Mouse (Mus musculus): ENCODE data around the gene Sycp3. TPM values are rescaled to one million over a fixed set of nuclear protein-coding genes. Genes with fewer than 3 reads are reported as not detected.
A peak's percentile ranks its signal among the peaks of the same experiment; 100 is the strongest.

The Sycp3 gene
- polyA plus RNA-seq, 2 experiments, result 0.10 TPM; not detected in 1

DNA sequence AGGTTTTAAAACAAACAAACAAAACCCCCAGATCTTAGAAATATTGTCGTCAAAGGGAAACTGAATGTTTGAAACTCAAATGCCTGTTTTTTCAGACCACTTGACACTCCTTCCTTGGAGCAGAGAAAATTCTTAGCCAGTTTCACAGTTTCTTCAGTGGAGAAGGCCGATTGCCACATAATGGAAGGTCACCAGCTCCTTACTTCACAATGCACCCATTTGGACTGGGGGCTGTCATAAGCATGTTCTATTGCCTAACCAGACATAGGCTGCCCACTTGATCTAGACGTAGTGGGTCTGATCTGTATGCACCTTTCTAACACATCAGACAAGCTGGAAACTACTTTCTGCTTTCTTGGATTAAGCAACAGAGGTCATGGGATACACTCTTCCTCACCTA is 45.1 kb downstream of the Sycp3 start:
- no peak for TF ChIP-seq POLR2A (IDR thresholded peaks at IDR 0.05; ENCODE audit: borderline replicate concordance, extremely low read depth, insufficient read depth, insufficient read length)
- ATAC-seq (ENCODE audit: low FRiP score, low read depth) (no peak), DNase-seq (ENCODE audit: low spot score) (no peak)
- Histone ChIP-seq H3K4me3 (replicated peaks; ENCODE audit: low read length) (0 out of 2 replicates have a peak overlapping the region, but pooled peaks have one; percentile 76), H3K36me3 (ENCODE audit: control insufficient read depth, insufficient read depth, low read length) (no peaks in the 10 kb centered on the region), H3K27me3 (ENCODE audit: control insufficient read depth, insufficient read depth, low read length) (no peaks in the 10 kb centered on the region), H3K4me1 (ENCODE audit: control insufficient read depth, insufficient read depth, low read length) (peaks cover 16% of the 10 kb centered on the region), H3K27ac (replicated peaks; ENCODE audit: low read depth, low read length) (no peak overlapping the region), H3K4me2 (replicated peaks; ENCODE audit: low read depth, low read length, severe bottlenecking) (peak overlapping the region; percentile 93; the same call in 1 of the 2 replicates), H3K9ac (ENCODE audit: low read depth, low read length, severe bottlenecking) (no peak overlapping the region), H3K9me3 (ENCODE audit: control insufficient read depth, low read length) (no peaks in the 10 kb centered on the region)
- WGBS, result 67% methylated on average over 3 of the region's 3 CpGs

DNA sequence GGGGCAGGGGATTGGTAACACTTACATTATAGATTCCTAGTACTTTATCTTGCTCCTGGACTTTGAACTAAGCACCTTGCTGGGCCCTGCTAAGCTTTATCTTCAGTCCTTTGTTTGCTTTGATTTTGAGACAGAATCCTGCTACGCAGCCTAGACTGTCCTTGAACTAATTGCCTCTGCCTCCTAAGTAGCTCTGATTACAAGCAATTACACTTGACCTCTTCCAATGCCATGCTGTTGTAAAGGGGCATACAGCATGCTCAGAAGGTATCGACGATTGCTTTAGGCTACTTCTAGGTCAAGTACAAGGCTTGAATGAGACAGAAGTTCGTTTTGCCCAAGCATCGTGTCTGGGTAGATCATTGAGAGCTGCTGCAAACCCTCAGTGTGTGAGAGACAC is 45.9 kb downstream of the Sycp3 start:
- Histone ChIP-seq H3K27ac (replicated peaks; ENCODE audit: low read depth, low read length) (no peak overlapping the region), H3K4me2 (replicated peaks; ENCODE audit: low read depth, low read length, severe bottlenecking) (no peak overlapping the region), H3K4me1 (ENCODE audit: control insufficient read depth, insufficient read depth, low read length) (peaks cover 16% of the 10 kb centered on the region), H3K9ac (ENCODE audit: low read depth, low read length, severe bottlenecking) (no peak overlapping the region), H3K36me3 (ENCODE audit: control insufficient read depth, insufficient read depth, low read length) (no peaks in the 10 kb centered on the region), H3K4me3 (replicated peaks; ENCODE audit: low read length) (no peak overlapping the region), H3K9me3 (ENCODE audit: control insufficient read depth, low read length) (no peaks in the 10 kb centered on the region), H3K27me3 (ENCODE audit: control insufficient read depth, insufficient read depth, low read length) (no peaks in the 10 kb centered on the region)
- 59% methylated on average over 5 of the region's 5 CpGs for WGBS
- TF ChIP-seq POLR2A (IDR thresholded peaks at IDR 0.05; ENCODE audit: borderline replicate concordance, extremely low read depth, insufficient read depth, insufficient read length), result no peak
- no peak for DNase-seq (ENCODE audit: low spot score)
- no peak for ATAC-seq (ENCODE audit: low FRiP score, low read depth)

DNA sequence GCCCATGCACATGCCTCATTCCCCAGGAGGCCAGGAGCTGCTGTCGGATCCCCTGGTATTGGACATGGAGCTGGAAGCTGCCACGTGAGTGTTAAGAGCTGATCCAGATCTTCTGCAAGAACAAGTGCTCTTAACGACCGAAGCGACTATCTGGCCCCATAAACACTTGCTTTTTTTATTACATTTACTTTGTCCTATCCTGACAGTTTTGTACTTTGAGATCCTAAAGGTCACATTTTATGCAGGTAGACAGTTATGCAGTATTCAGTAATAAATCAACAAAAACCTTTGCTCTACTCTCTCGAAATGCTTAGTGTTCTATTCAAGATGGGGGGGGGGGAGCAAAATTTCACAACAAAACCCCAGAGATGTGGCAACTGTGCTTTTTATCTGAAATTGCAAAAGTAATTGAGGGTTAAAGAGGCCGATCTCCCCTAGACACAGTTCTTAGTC is 48.3 kb downstream of the Sycp3 start:
- WGBS, result 45% methylated on average over 7 of the region's 7 CpGs
- Histone ChIP-seq H3K9ac (ENCODE audit: low read depth, low read length, severe bottlenecking) (no peak overlapping the region), H3K4me1 (ENCODE audit: control insufficient read depth, insufficient read depth, low read length) (peaks cover 6% of the 10 kb centered on the region), H3K27ac (replicated peaks; ENCODE audit: low read depth, low read length) (no peak overlapping the region), H3K27me3 (ENCODE audit: control insufficient read depth, insufficient read depth, low read length) (no peaks in the 10 kb centered on the region), H3K4me3 (replicated peaks; ENCODE audit: low read length) (no peak overlapping the region), H3K4me2 (replicated peaks; ENCODE audit: low read depth, low read length, severe bottlenecking) (no peak overlapping the region), H3K9me3 (ENCODE audit: control insufficient read depth, low read length) (no peaks in the 10 kb centered on the region), H3K36me3 (ENCODE audit: control insufficient read depth, insufficient read depth, low read length) (no peaks in the 10 kb centered on the region)
- ATAC-seq (ENCODE audit: low FRiP score, low read depth), result no peak
- DNase-seq (ENCODE audit: low spot score), result no peak
- no peak for TF ChIP-seq POLR2A (IDR thresholded peaks at IDR 0.05; ENCODE audit: borderline replicate concordance, extremely low read depth, insufficient read depth, insufficient read length)

DNA sequence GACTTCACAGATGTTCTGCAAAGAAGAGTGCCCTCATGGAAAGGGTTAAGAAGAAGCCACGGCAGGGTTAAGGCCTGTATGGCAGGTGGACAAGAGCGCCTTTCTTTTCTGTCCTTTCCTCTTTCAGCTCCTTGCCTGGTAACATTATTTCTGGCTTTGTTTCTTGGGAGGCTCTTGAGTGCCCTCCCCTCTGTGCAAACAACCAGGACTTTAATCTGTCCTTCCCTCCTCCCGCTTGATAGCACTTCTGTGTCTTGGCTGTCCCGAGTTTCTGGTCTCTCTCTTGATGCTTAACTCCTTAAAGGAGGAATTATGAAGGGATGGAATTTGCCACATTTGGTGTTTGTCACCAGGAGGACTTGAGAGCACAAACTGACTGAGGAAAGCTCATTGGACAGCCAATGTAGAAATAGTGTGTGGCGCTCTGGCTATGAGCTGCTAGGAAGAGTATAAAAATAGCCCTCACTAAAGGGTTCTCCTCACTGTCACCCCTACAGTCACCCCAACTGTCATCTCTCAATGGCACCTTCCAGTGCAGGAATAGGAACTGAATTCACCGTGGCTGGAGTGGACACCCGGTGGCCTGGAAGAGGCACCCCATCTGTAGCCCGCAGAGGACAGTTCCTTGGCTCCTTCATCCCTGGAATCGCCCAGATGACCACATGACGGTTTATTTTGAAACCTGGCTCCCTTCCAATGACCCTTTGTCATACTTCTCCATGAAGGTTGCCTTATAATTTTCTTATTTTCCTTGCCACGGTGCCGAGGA is 51.3 kb downstream of the Sycp3 start:
- no peak for TF ChIP-seq POLR2A (IDR thresholded peaks at IDR 0.05; ENCODE audit: borderline replicate concordance, extremely low read depth, insufficient read depth, insufficient read length)
- H3K4me2 ChIP-seq (replicated peaks; ENCODE audit: low read depth, low read length, severe bottlenecking), result no peak overlapping the region
- H3K4me3 ChIP-seq (replicated peaks; ENCODE audit: low read length), result no peak overlapping the region
- DNase-seq (ENCODE audit: low spot score), result no peak
- H3K9me3 ChIP-seq (ENCODE audit: control insufficient read depth, low read length), result no peaks in the 10 kb centered on the region
- WGBS, result 81% methylated on average over 12 of the region's 12 CpGs
- H3K27me3 ChIP-seq (ENCODE audit: control insufficient read depth, insufficient read depth, low read length), result no peaks in the 10 kb centered on the region
- ATAC-seq (ENCODE audit: low FRiP score, low read depth), result no peak
- no peaks in the 10 kb centered on the region for H3K36me3 ChIP-seq (ENCODE audit: control insufficient read depth, insufficient read depth, low read length)
- H3K27ac ChIP-seq (replicated peaks; ENCODE audit: low read depth, low read length), result no peak overlapping the region
- H3K4me1 ChIP-seq (ENCODE audit: control insufficient read depth, insufficient read depth, low read length), result no peaks in the 10 kb centered on the region
- H3K9ac ChIP-seq (ENCODE audit: low read depth, low read length, severe bottlenecking), result no peak overlapping the region

DNA sequence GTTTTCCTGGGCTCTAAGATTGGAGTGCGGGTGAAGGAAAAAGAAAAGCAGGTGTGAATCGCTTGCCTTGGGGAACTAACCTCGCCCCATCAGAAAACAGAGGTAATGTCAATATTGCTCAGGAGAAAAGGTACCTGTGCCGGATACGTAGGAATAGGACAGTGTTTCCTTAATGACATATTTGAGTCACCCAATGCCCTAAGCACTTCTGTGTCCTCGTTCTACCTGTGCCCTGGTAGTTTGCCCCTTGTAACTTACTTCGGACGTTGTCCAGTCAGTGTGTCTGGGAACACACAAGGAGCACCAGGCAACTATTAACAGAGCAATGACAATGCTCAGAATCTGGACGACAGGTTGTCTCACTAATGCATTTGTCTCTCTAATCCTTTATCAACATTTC is 52.0 kb downstream of the Sycp3 start:
- no peaks in the 10 kb centered on the region for H3K4me1 ChIP-seq (ENCODE audit: control insufficient read depth, insufficient read depth, low read length)
- ATAC-seq (ENCODE audit: low FRiP score, low read depth) (no peak), DNase-seq (ENCODE audit: low spot score) (no peak)
- H3K9me3 ChIP-seq (ENCODE audit: control insufficient read depth, low read length), result no peaks in the 10 kb centered on the region
- H3K27me3 ChIP-seq (ENCODE audit: control insufficient read depth, insufficient read depth, low read length), result no peaks in the 10 kb centered on the region
- no peak overlapping the region for H3K9ac ChIP-seq (ENCODE audit: low read depth, low read length, severe bottlenecking)
- no peaks in the 10 kb centered on the region for H3K36me3 ChIP-seq (ENCODE audit: control insufficient read depth, insufficient read depth, low read length)
- H3K4me3 ChIP-seq (replicated peaks; ENCODE audit: low read length), result no peak overlapping the region
- H3K27ac ChIP-seq (replicated peaks; ENCODE audit: low read depth, low read length), result no peak overlapping the region
- TF ChIP-seq POLR2A (IDR thresholded peaks at IDR 0.05; ENCODE audit: borderline replicate concordance, extremely low read depth, insufficient read depth, insufficient read length), result no peak
- H3K4me2 ChIP-seq (replicated peaks; ENCODE audit: low read depth, low read length, severe bottlenecking), result no peak overlapping the region
- 88% methylated on average over 9 of the region's 9 CpGs for WGBS
